Mouse (Mus musculus) ES-E14 (cell line): ENCODE measurements around the gene Cage1.

Experiments used
- CHD2 ChIP-seq: IDR thresholded peaks from 2 replicates; pipeline ENCODE4 v1.6.1; 2014; ENCODE audit warnings: mild to moderate bottlenecking, low read depth, low read length, inconsistent platforms
- HCFC1 ChIP-seq: IDR thresholded peaks from 2 replicates; pipeline ENCODE4 v1.6.1; 2012; ENCODE audit warnings: low read length, inconsistent platforms, borderline replicate concordance; ENCODE audit not compliant: insufficient read depth
- MAFK ChIP-seq: IDR thresholded peaks from 2 replicates; pipeline ENCODE4 v1.6.1; 2014; ENCODE audit warnings: mild to moderate bottlenecking, low read depth, low read length, inconsistent platforms; ENCODE audit not compliant: insufficient read depth
- ZC3H11A ChIP-seq: IDR thresholded peaks from 2 replicates; pipeline ENCODE4 v1.6.1; 2012; ENCODE audit warnings: low read depth, mild to moderate bottlenecking, inconsistent platforms, low read length, borderline replicate concordance
- ZNF384 ChIP-seq: IDR thresholded peaks from 2 replicates; pipeline ENCODE4 v1.6.1; 2012; ENCODE audit warnings: low read depth, low read length, inconsistent platforms

- TF ChIP-seq HCFC1 (no peak), ZC3H11A (no peak), CHD2 (no peak), MAFK (no peak), ZNF384 (no peak)
Measured at GRCm38 (mm10) chr13:37992638-37993371, 44.1 kb downstream of the Cage1 start.
